16 mouse cellular contexts compared by ENCODE assay signal in the genomic region with DNA sequence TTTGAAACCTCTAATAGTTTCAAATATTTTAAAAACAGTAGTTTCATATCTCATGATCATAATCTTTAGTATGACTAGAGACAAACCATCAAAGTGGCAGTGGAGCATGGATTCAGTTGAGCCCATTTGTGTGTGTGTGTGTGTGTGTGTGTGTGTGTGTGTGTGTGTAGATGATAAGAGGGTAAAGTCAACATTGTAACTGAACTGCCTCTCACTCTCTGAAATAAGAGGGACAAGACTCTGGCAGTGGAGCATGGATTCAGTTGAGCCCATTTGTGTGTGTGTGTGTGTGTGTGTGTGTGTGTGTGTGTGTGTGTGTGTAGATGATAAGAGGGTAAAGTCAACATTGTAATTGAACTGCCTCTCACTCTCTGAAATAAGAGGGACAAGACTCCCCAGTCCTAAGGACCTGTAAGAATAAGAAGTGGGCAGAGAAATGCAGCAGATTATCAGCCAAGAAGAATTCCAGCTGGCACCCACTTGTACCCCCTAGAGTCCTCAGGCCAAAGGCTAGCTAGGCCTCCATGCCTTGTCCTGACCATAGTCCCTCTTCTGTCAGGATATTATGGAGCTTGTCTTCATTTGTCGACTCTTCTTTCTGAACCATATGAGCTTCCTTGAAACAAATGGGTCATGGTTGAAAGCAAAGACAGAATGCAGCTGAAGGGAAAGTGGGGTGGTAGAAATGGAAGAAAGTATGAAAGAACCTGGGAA.
"Had no signal": no experiment of that assay in that cellular context is flagged by ENCODE, and none has a peak within 500 bp of the region (broad histone marks: within the 10 kb centered on the region; RNA-seq: fewer than 3 reads in every experiment).

No protein-coding gene starts in this region.

- H3K4me3 ChIP-seq: limb, embryonic 15.5 days; midbrain, embryonic 10.5 days; neural tube, embryonic 13.5 days had no signal

- H3K9ac ChIP-seq: limb, embryonic 15.5 days; neural tube, embryonic 13.5 days had no signal

- H3K4me1 ChIP-seq: limb, embryonic 15.5 days; midbrain, embryonic 10.5 days; neural tube, embryonic 13.5 days had no signal

- DNase-seq: kidney, adult 9 months; kidney, postnatal 36 days; layer of hippocampus, adult 9-11 months; layer of hippocampus, postnatal 36 days; lung, adult 18-20 months; retina, postnatal 1 day; right cerebral cortex, postnatal 14 days; thymus, adult 2 months; thymus, postnatal 25 days had no signal

- H3K27ac ChIP-seq: kidney, postnatal 0 days; limb, embryonic 15.5 days; midbrain, embryonic 10.5 days; neural tube, embryonic 13.5 days had no signal

- H3K9me3 ChIP-seq: limb, embryonic 15.5 days; midbrain, embryonic 10.5 days; neural tube, embryonic 13.5 days had no signal

- ATAC-seq: hindbrain, embryonic 16.5 days; inflammation-experienced regulatory T-cells, adult 6 months; midbrain, embryonic 16.5 days had no signal

- H3K4me2 ChIP-seq: limb, embryonic 15.5 days; neural tube, embryonic 13.5 days had no signal

- H3K27me3 ChIP-seq: limb, embryonic 15.5 days; neural tube, embryonic 13.5 days had no signal
